Mouse (Mus musculus): ENCODE data around the gene Cd274.

Gene Cd274

DNA sequence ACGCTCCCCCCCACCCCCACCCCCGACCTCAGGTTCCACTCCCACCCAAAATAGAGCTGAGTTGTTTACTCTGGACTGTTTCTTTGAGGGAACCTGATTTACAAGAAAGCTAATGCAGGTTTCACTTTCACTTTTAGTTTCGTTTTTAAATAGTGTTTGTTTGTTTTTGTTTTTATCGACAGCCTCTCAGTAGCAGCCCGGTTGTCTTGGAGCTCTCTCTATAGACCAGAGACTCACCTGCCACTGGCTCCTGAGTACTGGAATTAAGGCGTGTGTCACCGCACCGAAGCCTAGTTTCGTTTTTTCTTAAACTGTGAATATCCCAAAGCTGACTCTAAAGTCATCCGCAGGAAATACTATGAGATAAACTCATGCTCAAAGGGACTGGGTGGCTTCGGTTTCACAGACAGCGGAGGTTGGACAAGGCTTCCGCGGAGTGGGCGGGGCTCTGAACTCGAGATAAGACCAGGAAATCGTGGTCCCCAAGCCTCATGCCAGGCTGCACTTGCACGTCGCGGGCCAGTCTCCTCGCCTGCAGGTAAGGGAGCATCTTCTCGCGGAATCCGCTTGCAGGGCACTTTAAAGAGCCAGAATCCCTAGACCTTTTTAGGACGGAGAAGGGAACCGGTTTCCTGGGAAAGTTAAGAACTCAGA lies at the start of gene Cd274, which contains the start of gene Plgrkt:
Cd274 (plus strand) TSS at position 487 of the 654 bp plus-strand sequence.
Plgrkt (minus strand) TSS at position 422 of the 654 bp plus-strand sequence.
- DNase-seq (ENCODE audit: low read depth, low spot score): peak; percentile 68

DNA sequence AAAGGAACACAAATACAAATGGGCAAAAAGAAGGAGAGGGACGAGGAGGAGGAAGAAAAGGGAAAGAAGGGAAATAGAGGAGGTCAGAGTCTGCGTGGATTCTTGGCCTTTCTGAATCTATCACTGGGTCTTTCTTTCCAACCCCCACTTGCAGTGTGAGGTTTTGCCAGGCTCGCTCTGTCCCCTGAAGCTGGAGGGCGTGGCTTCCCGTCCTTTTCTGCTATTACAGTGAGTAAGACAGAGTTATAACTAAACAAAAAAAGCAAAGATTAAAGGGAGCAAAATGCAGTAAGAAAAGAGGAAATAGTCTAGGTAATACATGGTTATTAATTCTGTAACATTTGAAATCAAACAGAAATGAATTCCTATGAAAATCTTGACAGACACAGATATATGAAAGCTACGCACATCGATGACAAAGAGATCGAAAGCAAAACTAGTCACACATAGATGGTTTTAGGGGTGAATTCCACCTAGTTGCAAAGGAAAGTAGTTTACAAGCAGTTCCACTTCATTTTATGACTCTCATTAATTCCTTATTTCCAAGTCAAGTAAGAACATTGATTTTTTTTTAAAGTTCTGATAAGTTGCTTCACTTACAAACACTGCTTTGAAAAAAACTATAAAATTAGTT lies 43.7 kb upstream of the Cd274 start:
- DNase-seq (ENCODE audit: low read depth, low spot score): no peak

DNA sequence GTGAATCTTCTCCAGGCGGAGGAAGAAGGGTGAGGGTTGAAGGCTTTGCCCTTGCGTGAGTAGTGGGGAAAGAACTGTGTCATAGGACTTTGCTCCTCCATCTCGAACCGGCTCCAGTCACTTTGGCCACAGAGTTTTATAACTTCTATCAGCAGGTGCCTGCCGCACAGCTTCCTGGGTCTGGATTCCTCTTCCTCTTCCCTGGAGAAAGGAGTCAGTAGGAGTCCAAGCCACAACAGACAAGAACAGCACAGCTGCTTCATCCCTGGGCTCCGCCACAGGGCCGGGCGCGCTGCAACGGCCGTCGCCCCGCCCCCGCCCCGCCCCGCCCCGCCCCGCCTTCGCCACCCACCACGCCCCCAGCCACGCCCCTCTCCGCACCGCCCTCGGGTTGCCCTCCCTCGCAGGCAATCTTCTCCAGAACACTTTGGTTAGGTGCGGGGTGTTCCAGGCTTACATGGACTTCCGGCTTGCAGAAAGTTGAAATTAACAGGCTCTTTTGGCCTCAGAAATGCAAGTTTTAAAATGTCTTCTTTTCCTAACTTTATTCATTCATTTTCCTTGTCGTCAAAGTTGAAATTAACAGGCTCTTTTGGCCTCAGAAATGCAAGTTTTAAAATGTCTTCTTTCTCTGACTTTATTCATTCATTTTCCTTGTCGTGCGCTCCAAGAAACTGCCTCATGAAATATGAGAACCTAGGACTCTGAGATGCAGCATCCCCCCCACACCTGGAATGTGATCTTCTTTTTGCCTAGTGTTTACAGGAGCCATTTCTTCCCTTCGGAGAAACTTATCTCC lies 42.0 kb upstream of the Cd274 start, which contains the start of gene Insl6:
Insl6 (minus strand) TSS at position 304 of the 799 bp plus-strand sequence.
- peak; percentile 45 for DNase-seq (ENCODE audit: low read depth, low spot score)

DNA sequence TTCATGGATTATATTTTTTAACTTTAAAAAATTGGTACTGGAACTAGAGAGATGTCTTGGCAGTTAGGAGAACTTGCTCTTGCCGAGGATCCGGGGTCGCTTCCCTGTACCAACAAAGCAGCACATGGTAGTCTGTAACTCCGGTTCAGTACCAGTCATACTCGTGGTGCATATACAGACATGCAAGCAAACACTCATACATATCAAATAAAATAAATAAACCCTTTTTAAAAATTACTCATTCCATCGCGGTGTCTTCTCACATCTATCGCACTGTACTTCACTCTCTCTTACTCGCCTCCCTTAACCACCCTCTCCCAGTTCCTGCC lies 41.4 kb upstream of the Cd274 start:
- DNase-seq (ENCODE audit: low read depth, low spot score): no peak

DNA sequence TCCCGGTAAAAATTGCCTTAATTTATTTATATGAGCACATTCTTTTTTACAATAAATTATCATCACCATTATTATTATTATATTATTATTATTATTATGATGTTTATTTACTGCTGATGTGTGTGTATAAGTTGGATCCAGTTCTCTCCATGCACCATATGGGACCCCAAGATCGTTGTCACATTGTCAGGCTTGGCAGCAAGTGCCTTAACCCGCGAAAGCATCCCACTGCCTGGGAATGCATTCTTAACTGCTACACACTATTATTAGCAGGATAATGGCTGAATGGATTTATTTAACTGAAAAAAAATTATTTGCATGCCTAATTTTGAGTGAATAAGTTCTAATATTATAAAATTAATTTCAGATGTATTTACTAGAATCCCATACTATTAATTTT lies 40.9 kb upstream of the Cd274 start:
- DNase-seq (ENCODE audit: low read depth, low spot score): no peak

DNA sequence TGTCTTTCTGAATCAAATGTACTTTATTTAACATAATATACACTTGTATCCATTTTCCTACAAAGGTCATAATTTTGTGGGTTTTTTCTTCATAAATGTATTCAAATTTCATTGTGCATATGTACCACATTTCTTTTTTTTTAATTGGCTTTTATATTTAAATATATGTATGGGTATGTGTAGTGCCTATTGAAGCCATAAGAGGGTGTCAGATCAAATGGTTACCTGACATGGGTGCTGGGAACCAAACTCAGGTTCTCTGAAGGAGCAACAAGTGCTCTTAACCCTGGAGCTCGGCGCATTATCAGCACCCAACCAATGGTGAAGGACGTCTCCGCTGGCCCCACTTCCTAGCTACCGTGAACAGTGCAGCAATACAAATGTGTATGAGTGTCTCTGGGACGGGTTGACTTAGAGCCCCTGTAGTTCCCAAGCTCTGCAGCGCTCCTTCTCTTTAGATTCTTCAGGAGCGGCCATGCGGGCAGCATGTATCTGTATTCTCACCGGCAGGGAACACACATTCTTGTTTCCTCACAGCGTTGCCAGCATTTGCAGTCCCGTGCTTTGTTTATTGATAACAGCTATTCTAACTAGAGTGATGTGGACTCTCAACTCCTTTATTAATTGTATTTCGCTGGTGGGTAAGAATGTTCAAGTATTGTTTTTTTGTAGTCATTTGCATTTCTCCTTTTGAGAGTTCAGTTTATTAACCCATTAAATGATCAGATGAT lies 40.3 kb upstream of the Cd274 start:
- DNase-seq (ENCODE audit: low read depth, low spot score): no peak

DNA sequence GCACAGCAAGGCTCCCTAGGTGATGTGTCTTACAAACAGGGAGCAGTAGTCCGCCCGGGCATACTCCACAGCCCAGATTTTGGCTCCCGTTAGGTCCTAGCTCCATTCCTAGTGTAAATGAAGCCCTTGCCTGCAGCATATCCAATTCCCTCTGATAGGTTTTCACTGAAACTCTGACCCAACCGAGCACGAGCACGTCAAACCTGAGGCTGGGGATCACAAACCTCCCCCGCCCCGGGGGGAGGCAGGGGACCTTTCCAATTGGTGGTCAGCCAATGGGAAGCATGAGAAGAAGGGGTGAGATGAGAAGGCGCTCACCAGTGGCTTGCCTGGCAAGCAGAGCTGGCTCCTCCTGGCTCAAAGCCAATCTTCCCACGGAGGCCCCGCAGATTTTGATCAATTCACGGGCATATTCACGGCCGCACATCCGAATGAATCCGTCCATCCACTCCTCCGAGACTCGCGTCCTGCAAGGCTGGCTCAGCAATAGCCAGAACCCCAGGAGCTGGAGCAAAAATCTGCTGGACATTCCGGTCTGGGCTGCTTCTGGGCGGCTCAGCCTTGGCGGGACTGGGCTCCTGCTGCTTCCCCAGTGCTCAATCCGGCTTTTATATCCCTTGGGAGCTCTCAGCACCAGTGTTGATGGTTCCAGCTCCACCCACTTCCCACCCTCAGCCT lies 33.0 kb upstream of the Cd274 start, which contains the start of gene Rln1:
Rln1 (minus strand) TSS at position 603 of the 678 bp plus-strand sequence.
- no peak for DNase-seq (ENCODE audit: low read depth, low spot score)

DNA sequence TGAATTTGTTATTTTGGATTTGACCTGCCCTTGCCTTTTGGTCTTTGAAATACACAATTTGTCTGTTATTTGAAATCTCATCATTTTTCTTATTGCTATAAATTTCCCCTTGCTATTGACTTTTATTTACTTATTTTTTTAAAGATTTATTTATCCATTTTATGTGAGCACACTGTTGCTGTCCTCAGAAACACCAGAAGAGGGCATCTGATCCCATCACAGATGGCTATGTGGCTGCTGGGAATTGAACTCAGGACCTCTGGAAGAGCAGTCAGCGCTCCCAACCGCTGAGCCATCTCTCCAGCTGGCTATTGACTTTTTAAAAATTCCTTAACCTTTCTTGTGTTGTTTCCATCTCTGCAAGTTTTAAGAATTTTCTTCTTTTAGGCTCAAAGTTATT lies 30.6 kb upstream of the Cd274 start:
- no peak for DNase-seq (ENCODE audit: low read depth, low spot score)

DNA sequence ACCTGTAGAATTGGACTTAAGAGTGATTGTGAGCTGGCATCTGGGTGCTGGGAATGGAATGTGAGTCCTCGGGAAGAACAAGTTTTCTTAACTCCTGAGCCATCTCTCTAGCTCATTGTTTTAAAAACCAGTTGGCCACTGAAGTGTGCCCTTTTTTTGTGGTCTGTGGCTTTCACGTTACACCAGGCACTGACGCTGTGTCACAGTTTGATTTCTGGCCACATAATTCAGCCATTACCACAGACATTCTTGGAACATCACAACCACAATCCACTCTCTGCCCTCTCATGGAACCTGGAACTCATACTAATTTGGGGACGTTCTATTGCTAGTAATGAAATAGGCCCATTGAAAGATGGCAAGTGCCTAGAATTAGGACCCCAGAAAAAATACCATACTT lies 26.2 kb upstream of the Cd274 start:
- no peak for DNase-seq (ENCODE audit: low read depth, low spot score)

DNA sequence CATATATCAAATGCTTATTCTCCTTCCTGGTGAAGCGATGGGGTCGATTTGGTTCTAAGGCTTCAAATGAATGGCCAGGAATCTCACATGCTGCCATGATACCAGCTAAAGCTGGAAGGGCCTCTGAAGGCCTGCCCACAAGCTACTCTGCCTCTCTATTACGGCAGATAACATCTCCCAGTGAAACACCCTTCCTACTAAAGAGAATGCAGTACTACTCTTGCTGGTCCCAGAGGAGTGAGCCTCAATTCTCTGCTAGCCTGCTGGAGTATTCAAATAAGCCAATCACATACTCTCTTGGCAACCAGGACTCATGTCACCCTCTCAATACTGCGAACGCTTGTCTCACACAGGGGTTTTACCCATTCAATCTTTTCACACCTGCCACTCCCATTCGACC lies 25.0 kb upstream of the Cd274 start:
- DNase-seq (ENCODE audit: low read depth, low spot score): no peak

DNA sequence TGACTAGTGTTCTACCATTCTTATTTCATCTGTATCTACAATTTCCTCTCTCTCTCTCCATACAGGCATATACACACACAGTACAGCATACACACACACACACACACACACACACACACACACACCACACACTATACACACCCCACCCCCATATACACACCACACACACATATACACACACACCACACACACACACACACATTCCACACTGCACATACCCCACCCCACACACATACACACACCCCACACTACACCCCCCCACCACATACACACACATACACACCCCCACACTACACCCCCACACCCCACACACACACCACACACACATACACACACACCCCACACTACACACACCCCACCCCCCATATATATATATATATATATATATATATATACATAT lies 22.4 kb upstream of the Cd274 start:
- no peak for DNase-seq (ENCODE audit: low read depth, low spot score)

DNA sequence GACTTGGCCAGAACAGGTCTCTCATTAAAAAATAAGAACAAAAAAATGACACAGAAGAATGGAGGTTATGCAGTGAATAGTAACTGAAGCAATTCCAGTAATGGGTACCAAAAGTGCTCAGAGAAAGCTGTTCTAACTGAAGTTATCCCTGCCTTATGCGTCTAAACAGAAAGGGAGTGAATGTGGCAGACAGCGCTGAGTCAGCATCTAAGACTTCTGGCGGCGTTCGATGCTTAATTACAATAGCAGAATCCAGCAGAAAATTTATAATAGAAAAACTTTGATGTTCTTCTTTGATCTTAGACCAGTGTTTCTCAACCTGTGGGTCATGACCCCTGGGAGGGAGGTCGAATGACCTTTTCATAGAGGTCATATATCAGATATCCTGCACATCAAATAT lies 21.6 kb upstream of the Cd274 start:
- DNase-seq (ENCODE audit: low read depth, low spot score): no peak

DNA sequence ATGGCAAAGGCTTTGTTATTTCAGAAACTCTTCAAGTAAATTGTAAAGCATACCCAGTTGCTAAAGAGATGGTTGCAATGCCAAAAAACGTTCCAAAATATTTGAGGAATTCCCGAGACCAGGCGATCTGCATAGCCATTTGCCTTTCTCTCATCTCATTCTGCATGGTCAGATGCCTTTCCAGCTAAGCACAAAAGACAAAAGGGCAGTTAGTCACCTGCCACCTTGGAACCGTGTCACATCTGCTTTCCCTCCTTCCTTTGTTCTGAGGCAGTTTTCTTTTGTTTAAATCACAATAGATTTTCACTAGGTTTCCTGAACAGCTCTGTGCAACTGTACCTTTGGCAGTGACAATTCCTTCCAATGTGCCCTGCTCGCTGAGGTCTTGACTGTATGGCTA lies 16.3 kb upstream of the Cd274 start:
- no peak for DNase-seq (ENCODE audit: low read depth, low spot score)

DNA sequence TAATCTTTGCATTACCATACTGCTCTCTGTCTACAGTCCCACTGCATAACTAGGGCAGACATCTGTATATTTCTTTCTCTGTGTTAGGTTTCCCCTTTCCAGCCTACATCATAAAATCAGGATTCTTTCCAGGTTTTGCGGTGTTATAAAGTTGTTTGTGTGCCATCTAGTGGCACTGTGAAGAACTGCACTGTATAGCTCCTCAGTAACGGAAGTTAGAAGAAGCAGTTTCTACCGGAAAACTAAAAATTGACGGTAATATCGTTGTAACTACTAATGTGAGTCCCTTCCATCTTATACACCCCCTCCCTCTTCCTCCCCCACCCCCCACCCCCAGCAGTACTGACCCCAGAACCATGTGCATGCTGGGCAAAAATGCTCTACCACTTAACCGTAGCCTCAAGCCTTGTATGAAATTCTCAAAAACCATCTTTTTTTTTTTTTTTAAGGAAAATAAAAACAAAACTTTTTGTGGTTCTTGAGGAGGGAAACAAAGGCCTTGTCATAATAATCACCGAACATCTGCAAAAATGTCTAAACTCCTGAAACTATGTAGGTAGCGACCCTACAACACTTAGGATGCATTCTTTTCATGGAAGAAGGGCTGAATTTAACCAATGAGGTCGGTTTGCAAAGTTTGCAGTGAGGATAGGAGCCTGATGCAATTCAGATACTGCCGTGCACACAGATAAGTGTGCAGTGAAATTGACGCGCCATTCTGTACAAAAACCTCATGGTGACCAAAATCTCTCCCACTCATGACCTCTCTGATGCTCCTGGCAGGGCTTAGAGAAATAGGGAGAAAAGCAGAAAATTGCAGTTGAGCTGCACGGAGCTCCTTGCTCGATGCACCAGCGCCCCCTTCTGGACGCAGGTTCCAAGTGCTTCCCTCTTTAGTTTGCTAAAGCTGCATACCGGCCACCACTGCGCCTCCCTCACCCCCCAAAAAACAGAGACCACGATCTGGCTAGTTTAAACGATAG lies 12.1 kb upstream of the Cd274 start:
- peak; percentile 71 for DNase-seq (ENCODE audit: low read depth, low spot score)

DNA sequence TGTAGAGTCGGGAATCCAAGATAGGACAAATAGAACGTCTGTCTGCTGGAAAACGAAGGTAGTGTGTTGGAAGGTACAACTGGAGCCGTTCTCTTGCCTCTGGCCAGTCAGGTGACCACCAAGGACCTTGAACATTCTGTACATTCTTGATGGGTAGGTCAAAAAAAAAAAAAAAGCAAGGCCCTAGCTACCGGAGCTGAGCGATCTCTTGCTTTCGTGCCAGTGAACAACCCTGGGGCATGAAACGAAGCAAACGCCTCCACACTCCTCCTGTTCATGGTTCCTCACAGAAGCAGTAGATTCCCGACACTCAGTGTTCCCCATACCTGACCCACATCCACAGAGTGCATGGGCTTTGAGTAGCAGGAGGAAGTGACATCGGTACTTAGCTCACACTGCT lies 11.0 kb upstream of the Cd274 start:
- no peak for DNase-seq (ENCODE audit: low read depth, low spot score)

DNA sequence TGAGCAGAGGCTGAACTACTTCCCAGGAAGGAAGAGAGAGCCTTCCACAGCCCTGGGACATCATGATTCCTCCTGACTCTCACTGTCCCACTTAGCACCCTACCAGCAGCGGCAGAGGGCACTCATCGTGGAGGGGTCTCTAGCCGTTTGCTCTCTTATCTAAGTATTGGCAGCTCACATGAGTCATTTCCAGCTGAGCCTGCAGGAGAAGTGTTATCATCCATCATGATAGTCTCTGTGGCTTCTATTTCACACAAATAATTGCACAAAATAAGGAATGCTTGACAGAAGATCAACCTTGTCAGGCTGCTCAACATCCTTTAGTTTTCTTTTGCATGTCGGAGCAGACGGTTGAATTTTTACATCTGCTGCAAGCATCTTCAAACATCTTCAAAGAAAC lies 7.0 kb upstream of the Cd274 start:
- no peak for DNase-seq (ENCODE audit: low read depth, low spot score)

DNA sequence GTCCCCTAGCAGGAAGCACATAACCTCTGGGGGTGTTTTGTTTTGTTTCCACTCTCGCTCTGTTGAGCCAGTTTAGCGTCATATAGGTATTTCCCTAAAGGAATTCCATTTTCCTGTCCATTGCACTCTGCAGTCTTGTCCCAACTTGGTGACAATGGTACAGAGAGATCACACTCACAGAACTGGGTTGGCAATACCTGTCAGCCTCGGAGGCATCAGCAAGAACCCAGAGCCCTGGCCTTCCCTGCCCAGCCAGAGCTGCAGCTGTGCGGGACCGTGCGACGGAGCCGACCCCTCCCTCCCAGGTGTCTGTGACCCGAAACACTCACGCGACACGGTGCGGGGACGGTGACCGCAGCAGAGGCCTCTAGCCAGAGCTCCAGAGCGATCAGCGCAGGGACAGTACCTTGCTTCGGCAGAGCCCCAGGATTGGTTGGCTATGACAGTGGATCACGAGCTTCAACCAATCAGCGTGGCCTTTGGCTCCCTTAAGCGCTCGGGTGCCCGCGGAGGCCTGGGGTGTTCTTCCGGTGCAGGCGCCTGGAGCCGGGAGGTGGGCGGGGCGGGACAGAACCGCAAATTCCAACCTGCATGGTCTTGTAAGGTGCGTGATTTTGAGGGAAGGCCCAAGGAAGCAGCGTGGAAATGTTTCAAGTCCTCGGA lies 5.7 kb upstream of the Cd274 start:
- DNase-seq (ENCODE audit: low read depth, low spot score): peak; percentile 93

DNA sequence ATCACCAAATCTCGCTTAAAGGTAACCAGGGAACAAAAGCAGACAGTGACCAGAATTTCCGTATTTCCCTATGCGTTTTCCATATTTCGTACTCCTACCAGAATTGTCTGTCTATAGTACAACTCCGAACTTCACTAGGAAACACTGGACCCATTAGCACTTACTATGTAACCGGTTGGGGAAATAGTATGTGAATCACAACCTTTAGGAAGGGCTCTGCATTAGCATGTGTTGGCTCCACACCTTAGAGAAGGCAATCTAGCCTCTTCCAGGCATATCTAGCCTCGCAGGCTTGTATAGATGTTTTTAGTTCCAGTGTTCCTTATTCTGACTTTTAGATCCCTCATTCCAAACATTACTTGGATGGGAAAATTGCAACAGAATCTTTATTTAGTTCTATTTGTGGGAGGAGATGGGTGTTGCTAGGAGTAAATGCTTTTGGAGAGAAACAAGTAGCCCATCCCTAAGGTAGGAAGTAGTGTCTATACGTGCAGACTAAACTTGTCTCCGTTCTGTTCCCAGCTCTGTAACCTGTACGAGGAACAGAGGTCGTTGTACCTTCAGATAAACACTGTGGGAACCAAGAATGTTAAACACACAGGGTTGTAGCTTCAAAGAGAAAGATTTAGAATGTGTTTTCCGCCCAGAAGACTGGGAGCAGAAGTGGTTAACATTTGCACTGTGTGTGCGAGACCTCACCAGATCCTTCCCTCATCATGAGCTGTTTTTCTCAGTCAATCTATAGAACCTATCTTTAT lies 4.9 kb upstream of the Cd274 start:
- DNase-seq (ENCODE audit: low read depth, low spot score): no peak

DNA sequence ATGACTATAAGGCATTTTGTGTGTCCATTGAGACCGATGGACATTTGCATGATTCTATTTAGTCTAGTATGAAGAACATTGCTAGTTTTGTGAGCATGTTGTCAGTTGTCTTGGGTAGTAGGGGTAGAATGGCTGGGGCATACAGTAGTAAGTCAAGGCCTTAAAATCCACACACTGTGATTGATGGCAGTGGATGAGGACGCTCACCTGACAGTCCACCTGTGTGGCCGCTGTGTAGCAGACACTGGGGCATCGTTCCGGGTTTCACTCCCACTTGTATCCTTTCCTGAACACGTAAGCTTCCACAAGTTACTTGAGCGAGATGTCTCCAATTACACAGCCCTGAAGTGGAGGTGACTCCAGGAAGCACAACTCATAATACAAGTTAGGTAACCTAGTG lies 3.7 kb upstream of the Cd274 start:
- no peak for DNase-seq (ENCODE audit: low read depth, low spot score)

All from skeletal muscle tissue, adult 2 months (tissue).